Mouse (Mus musculus) myocyte (in vitro differentiated cells): ENCODE results near the gene Svop.

Experiments used
- CEBPB ChIP-seq: IDR thresholded peaks from 2 replicates; pipeline ENCODE4 v1.6.1; 2011; ENCODE audit warnings: mild to moderate bottlenecking, moderate library complexity; ENCODE audit not compliant: poor library complexity, insufficient read depth, severe bottlenecking
- MYOD1 ChIP-seq, 3 experiments: IDR thresholded peaks; one replicate each; pipeline ENCODE4 v1.6.1; 2011; ENCODE audit warnings: control low read depth in 2 of 3, low read depth in 2 of 3, mild to moderate bottlenecking in 2 of 3, moderate library complexity in 1 of 3; ENCODE audit not compliant: insufficient read length in 2 of 3, control insufficient read depth in 1 of 3
- POLR2A ChIP-seq: IDR thresholded peaks from one replicate; pipeline ENCODE4 v1.6.1; 2011; ENCODE audit warnings: low read depth, mild to moderate bottlenecking, control low read depth, moderate library complexity; ENCODE audit not compliant: insufficient read length
- TCF12 ChIP-seq: IDR thresholded peaks from one replicate; pipeline ENCODE4 v1.6.1; 2011; ENCODE audit warnings: mild to moderate bottlenecking, control low read depth; ENCODE audit not compliant: poor library complexity, insufficient read depth, severe bottlenecking

GRCm38 (mm10) chr5:113990593-113990992 is 100.8 kb downstream of the Svop start:
- TF ChIP-seq CEBPB = no peak
- TF ChIP-seq TCF12 = no peak
- no peak for TF ChIP-seq POLR2A
- no peak for TF ChIP-seq MYOD1 (IDR thresholded peaks at IDR 0.05; ENCODE audit: control insufficient read depth in 1 of 3, insufficient read length in 2 of 3, low read depth in 2 of 3)
